Mouse (Mus musculus) kidney, embryonic 14.5 days (tissue): ENCODE data around the gene Sash1. TPM values are rescaled to one million over a fixed set of nuclear protein-coding genes. Genes with fewer than 3 reads are reported as not detected.

Experiments
- ATAC-seq: fragments of 200-750 bp; cut with Nextera tagmentation; 2 replicates; pipeline ENCODE4 v1.8.0; 2017; ENCODE audit warnings: moderate number of reproducible peaks, mild to moderate bottlenecking, moderate TSS enrichment, moderate library complexity; ENCODE audit not compliant: low FRiP score, low TSS enrichment
- H3K27ac ChIP-seq: fragments of 300-500 bp; sonication (generic); 2 replicates; pipeline ENCODE4 v1.5.1; 2014; ENCODE audit warnings: low read depth, mild to moderate bottlenecking, low read length, moderate library complexity, mixed read lengths
- H3K27me3 ChIP-seq: fragments of 300-500 bp; sonication (generic); 2 replicates; pipeline ENCODE4 v1.6.1; 2014; ENCODE audit warnings: mild to moderate bottlenecking, low read length; ENCODE audit not compliant: control insufficient read depth, insufficient read depth
- H3K36me3 ChIP-seq: fragments of 300-500 bp; sonication (generic); 2 replicates; pipeline ENCODE4 v1.6.1; 2014; ENCODE audit warnings: low read length, mixed read lengths; ENCODE audit not compliant: control insufficient read depth, insufficient read depth
- H3K4me1 ChIP-seq: fragments of 300-500 bp; sonication (generic); 2 replicates; pipeline ENCODE4 v1.6.1; 2014; ENCODE audit warnings: low read length, mixed read lengths; ENCODE audit not compliant: control insufficient read depth, insufficient read depth
- H3K4me2 ChIP-seq: fragments of 300-500 bp; sonication (generic); replicated peaks from 2 replicates; pipeline ENCODE4 v1.6.1; 2014; ENCODE audit warnings: low read depth, mild to moderate bottlenecking, low read length
- H3K4me3 ChIP-seq: fragments of 300-500 bp; sonication (generic); 2 replicates; pipeline ENCODE4 v1.5.1; 2014; ENCODE audit warnings: mild to moderate bottlenecking, low read length
- H3K9ac ChIP-seq: fragments of 300-500 bp; sonication (generic); 2 replicates; pipeline ENCODE4 v1.6.1; 2014; ENCODE audit warnings: low read depth, mild to moderate bottlenecking, low read length, moderate library complexity
- H3K9me3 ChIP-seq: fragments of 300-500 bp; sonication (generic); 2 replicates; pipeline ENCODE4 v1.6.1; 2016; ENCODE audit warnings: low read length; ENCODE audit not compliant: control insufficient read depth
- WGBS: fragments of 180-500 bp; shearing (Covaris S2); extraction: QIAGEN DNeasy Blood & Tissue Kit; methylation state at CpG from one replicate; pipeline ENCODE4 v1.1.7; 2014; 5-methylcytosine and 5-hydroxymethylcytosine counted together
- polyA plus RNA-seq: library from polyadenylated mRNA; unstranded; fragments of >200 nt; fragmentation: Nextera tagmentation; extraction: Ambion mirVana; gene quantifications from 2 replicates; pipeline ENCODE4 v1.2.1, GENCODE M21; 2014

Sash1 gene
- polyA plus RNA-seq, 1 experiment from 2014 or later = 5.5 TPM

DNA sequence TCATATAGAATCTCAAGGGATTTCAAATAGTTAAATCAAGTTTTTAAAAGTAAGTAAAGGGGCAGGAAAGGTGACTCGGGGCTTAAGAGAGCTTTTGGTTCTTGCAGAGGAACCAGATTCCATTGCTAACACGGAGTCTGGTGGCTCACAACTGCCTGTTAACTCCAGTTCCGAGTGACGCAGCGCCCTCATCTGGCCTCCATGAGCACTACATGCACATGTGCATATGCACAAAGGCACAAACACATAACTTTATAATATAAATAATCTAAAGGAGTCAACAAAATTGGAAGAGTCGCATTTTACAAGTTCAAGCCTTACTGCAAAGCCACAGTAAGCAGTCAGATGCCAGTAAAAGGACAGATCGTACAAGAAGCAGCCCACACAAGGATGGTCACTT is 107.0 kb downstream of the Sash1 start:
- Histone ChIP-seq H3K27me3 (no peaks in the 10 kb centered on the region), H3K4me1 (no peaks in the 10 kb centered on the region), H3K4me3 (no peak overlapping the region), H3K4me2 (no peak overlapping the region), H3K9me3 (no peaks in the 10 kb centered on the region), H3K36me3 (peaks cover 3% of the 10 kb centered on the region; the same call in 1 of the 2 replicates), H3K27ac (no peak overlapping the region), H3K9ac (no peak overlapping the region)
- ATAC-seq = no peak
- WGBS = 88% methylated on average over 7 of the region's 7 CpGs

GRCm38 (mm10) chr10:8777552-8778253 is 108.2 kb downstream of the Sash1 start:
- WGBS = 80% methylated on average over 12 of the region's 12 CpGs
- no peak for ATAC-seq
- no peaks in the 10 kb centered on the region for H3K36me3 ChIP-seq

DNA sequence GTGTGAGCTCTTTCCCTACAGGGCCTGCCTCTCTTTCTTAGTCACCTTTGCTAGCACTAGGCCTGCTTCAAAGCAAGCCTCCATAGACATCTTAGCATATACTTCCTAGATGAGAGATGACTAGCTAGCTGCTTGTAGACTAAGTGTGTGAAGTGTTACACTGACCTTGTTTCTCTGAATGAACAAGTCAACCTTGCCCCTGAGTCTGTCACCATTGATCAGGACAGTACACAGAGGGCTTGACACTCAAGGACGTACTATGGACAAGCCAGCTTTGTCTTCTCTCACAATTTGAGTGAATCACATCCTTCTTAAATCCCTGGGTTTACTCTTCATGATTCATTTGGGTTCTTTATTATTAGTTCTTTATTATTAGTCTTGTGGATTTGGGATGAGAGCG is 109.1 kb downstream of the Sash1 start:
- Histone ChIP-seq H3K4me3 (no peak overlapping the region), H3K4me2 (no peak overlapping the region), H3K27me3 (no peaks in the 10 kb centered on the region), H3K36me3 (no peaks in the 10 kb centered on the region), H3K9ac (no peak overlapping the region), H3K4me1 (no peaks in the 10 kb centered on the region), H3K27ac (no peak overlapping the region), H3K9me3 (no peaks in the 10 kb centered on the region)
- no peak for ATAC-seq
- 93% methylated on average over 2 of the region's 2 CpGs for WGBS

More at GRCm38 (mm10) chr10:8777552-8778253, 108.2 kb downstream of the Sash1 start:
- H3K4me1 ChIP-seq = no peaks in the 10 kb centered on the region
- H3K27ac ChIP-seq = no peak overlapping the region
- H3K4me3 ChIP-seq = no peak overlapping the region
- no peaks in the 10 kb centered on the region for H3K27me3 ChIP-seq
- no peaks in the 10 kb centered on the region for H3K9me3 ChIP-seq
- no peak overlapping the region for H3K9ac ChIP-seq
- H3K4me2 ChIP-seq = no peak overlapping the region

GRCm38 (mm10) chr10:8775794-8776193 is 110.1 kb downstream of the Sash1 start:
- WGBS = 93% methylated on average over 2 of the region's 2 CpGs
- H3K4me1 ChIP-seq = no peaks in the 10 kb centered on the region
- no peak overlapping the region for H3K4me2 ChIP-seq
- ATAC-seq = no peak
- no peaks in the 10 kb centered on the region for H3K36me3 ChIP-seq
- H3K9me3 ChIP-seq = no peaks in the 10 kb centered on the region
- no peak overlapping the region for H3K9ac ChIP-seq
- no peaks in the 10 kb centered on the region for H3K27me3 ChIP-seq
- no peak overlapping the region for H3K27ac ChIP-seq
- H3K4me3 ChIP-seq = no peak overlapping the region

GRCm38 (mm10) chr10:8772464-8773209 is 113.2 kb downstream of the Sash1 start:
- Histone ChIP-seq H3K4me2 (no peak overlapping the region), H3K9me3 (no peaks in the 10 kb centered on the region), H3K36me3 (no peaks in the 10 kb centered on the region), H3K9ac (no peak overlapping the region), H3K4me3 (no peak overlapping the region), H3K27ac (no peak overlapping the region), H3K4me1 (no peaks in the 10 kb centered on the region), H3K27me3 (no peaks in the 10 kb centered on the region)
- ATAC-seq = 0 out of 2 replicates have a peak, but pooled peaks have one; percentile 57
- WGBS = 66% methylated on average over 4 of the region's 4 CpGs

GRCm38 (mm10) chr10:8770931-8771653 is 114.8 kb downstream of the Sash1 start:
- Histone ChIP-seq H3K4me2 (no peak overlapping the region), H3K27ac (no peak overlapping the region), H3K36me3 (no peaks in the 10 kb centered on the region), H3K9me3 (no peaks in the 10 kb centered on the region), H3K27me3 (no peaks in the 10 kb centered on the region), H3K9ac (no peak overlapping the region), H3K4me3 (no peak overlapping the region), H3K4me1 (no peaks in the 10 kb centered on the region)
- no peak for ATAC-seq
- 93% methylated on average over 12 of the region's 12 CpGs for WGBS

DNA sequence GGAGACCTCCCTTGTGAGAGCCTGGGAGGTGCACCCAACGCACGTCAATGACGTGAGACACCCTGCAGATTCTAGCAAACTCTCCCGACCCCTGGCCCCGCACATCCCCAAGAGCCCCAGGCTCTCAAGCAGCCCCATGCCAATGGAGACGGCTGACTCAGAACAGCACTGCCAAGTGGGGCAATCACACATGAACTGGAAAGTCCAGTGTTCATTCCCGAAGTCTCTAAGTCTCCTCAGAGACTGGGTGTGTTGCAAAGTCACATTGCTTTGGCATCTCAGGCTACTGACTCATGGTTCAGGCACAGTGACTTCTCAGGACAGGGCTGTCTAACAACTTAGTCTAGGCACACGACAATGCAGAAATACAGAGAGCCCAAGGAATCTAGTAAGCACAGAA is 117.2 kb downstream of the Sash1 start:
- 85% methylated on average over 8 of the region's 8 CpGs for WGBS
- no peak for ATAC-seq
- no peaks in the 10 kb centered on the region for H3K36me3 ChIP-seq

GRCm38 (mm10) chr10:8767381-8767780 is 118.5 kb downstream of the Sash1 start:
- Histone ChIP-seq H3K9ac (no peak overlapping the region), H3K27ac (no peak overlapping the region), H3K4me2 (no peak overlapping the region), H3K36me3 (no peaks in the 10 kb centered on the region), H3K4me3 (no peak overlapping the region), H3K27me3 (no peaks in the 10 kb centered on the region), H3K4me1 (peaks cover 10% of the 10 kb centered on the region; the same call in 1 of the 2 replicates), H3K9me3 (no peaks in the 10 kb centered on the region)
- WGBS = 69% methylated on average over 5 of the region's 5 CpGs
- no peak for ATAC-seq

More for the DNA sequence above, 117.2 kb downstream of the Sash1 start:
- H3K27me3 ChIP-seq = no peaks in the 10 kb centered on the region
- no peak overlapping the region for H3K4me2 ChIP-seq
- no peak overlapping the region for H3K4me3 ChIP-seq
- no peak overlapping the region for H3K9ac ChIP-seq
- no peak overlapping the region for H3K27ac ChIP-seq
- H3K9me3 ChIP-seq = no peaks in the 10 kb centered on the region
- no peaks in the 10 kb centered on the region; the same call in 1 of the 2 replicates for H3K4me1 ChIP-seq
